Mouse (Mus musculus): ENCODE data around the gene C1qb.
A peak's percentile ranks its signal among the peaks of the same experiment; 100 is the strongest.

C1qb gene

GRCm38 (mm10) chr4:136893691-136894543 is 7.9 kb upstream of the C1qb start:
- no peak for DNase-seq (ENCODE audit: low spot score)

- DNase-seq (ENCODE audit: low spot score), result no peak
These were observed 6.8 kb upstream of the C1qb start, which contains the start of gene C1qc for GRCm38 (mm10) chr4:136892811-136893210. Gene C1qc, minus strand, starts transcription at chr4:136893065.

GRCm38 (mm10) chr4:136892371-136892770 is 6.4 kb upstream of the C1qb start:
- no peak for DNase-seq (ENCODE audit: low spot score)

GRCm38 (mm10) chr4:136891115-136891514 is 5.1 kb upstream of the C1qb start:
- no peak for DNase-seq (ENCODE audit: low spot score)

GRCm38 (mm10) chr4:136889981-136890380 is 4.0 kb upstream of the C1qb start:
- DNase-seq (ENCODE audit: low spot score), result no peak

- DNase-seq (ENCODE audit: low spot score), result no peak
These were observed 1.7 kb upstream of the C1qb start for GRCm38 (mm10) chr4:136887714-136888113.

GRCm38 (mm10) chr4:136878601-136879000 is 7.4 kb downstream of the C1qb start:
- DNase-seq (ENCODE audit: low spot score), result no peak

- peak; percentile 47 for DNase-seq (ENCODE audit: low spot score)
These were observed 7.8 kb downstream of the C1qb start for GRCm38 (mm10) chr4:136878171-136878570.

GRCm38 (mm10) chr4:136876971-136877370 is 9.0 kb downstream of the C1qb start:
- DNase-seq (ENCODE audit: low spot score), result no peak

- DNase-seq (ENCODE audit: low spot score), result no peak
These were observed 11.0 kb downstream of the C1qb start for GRCm38 (mm10) chr4:136875012-136875411.

- no peak for DNase-seq (ENCODE audit: low spot score)
These were observed 17.6 kb downstream of the C1qb start for GRCm38 (mm10) chr4:136868371-136868770.

GRCm38 (mm10) chr4:136867690-136868345 is 18.2 kb downstream of the C1qb start:
- DNase-seq (ENCODE audit: low spot score), result no peak

GRCm38 (mm10) chr4:136865531-136865930 is 20.5 kb downstream of the C1qb start:
- no peak for DNase-seq (ENCODE audit: low spot score)

- DNase-seq (ENCODE audit: low spot score), result no peak
These were observed 21.1 kb downstream of the C1qb start for GRCm38 (mm10) chr4:136864751-136865470.

- DNase-seq (ENCODE audit: low spot score), result no peak
These were observed 22.5 kb downstream of the C1qb start for GRCm38 (mm10) chr4:136863517-136863916.

GRCm38 (mm10) chr4:136862411-136862810 is 23.6 kb downstream of the C1qb start:
- DNase-seq (ENCODE audit: low spot score), result no peak

- DNase-seq (ENCODE audit: low spot score), result no peak
These were observed 24.2 kb downstream of the C1qb start for GRCm38 (mm10) chr4:136861806-136862205.

GRCm38 (mm10) chr4:136860022-136860421 is 26.0 kb downstream of the C1qb start:
- no peak for DNase-seq (ENCODE audit: low spot score)

GRCm38 (mm10) chr4:136855081-136855480 is 30.9 kb downstream of the C1qb start:
- DNase-seq (ENCODE audit: low spot score), result no peak

- no peak for DNase-seq (ENCODE audit: low spot score)
These were observed 33.0 kb downstream of the C1qb start for GRCm38 (mm10) chr4:136852989-136853388.

- no peak for DNase-seq (ENCODE audit: low spot score)
These were observed 33.9 kb downstream of the C1qb start for GRCm38 (mm10) chr4:136852119-136852518.

- DNase-seq (ENCODE audit: low spot score), result no peak
These were observed 37.4 kb downstream of the C1qb start for GRCm38 (mm10) chr4:136848565-136848964.

GRCm38 (mm10) chr4:136847166-136847565 is 38.8 kb downstream of the C1qb start:
- no peak for DNase-seq (ENCODE audit: low spot score)
